ENCODE assay signal across 8 mouse cellular contexts in the genomic region with DNA sequence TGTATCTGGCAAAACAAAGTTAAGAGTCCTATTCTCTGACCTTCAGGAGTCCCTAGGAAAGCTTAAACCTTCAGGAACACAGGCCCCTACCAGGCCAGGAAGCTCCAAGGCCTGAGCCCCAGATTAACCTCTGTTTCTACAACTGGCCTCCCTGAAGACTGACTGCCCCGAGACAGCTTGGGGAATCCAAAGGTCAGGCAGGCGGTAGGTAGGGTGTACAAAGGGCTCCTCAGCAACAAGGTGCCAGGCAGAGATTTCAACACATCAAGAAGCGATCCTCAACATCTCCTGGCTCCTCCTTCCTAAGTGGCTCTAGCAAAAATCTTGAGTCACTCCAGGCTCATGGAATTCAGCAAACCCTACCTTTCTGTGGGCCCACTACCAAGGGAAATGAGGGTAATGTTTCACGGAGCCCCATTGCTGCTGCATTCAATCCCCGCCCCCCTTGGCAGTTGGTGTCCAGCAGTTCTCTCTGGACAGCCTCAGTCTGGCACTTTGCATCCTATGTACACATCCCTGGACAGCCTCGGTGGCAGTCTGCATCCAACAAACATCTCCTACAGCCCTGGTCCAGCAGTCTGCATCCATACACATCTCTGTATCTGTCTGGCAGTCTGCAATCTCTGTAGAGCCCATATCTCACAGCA. TPM values are rescaled to one million over a fixed set of nuclear protein-coding genes. Genes with fewer than 3 reads are reported as not detected.
DNase-seq lines count a peak whose midpoint lies in the region; ATAC-seq and TF ChIP-seq lines count a peak whose summit lies in the region.

No protein-coding gene starts in this region.

- H3K4me1 ChIP-seq in liver, adult 2 months (ENCODE audit: control insufficient read depth, insufficient read depth, low read length) = peaks cover 6% of the 10 kb centered on the region; the same call in 1 of the 2 replicates
- H3K4me1 ChIP-seq in erythroblast, embryonic 14.5 days (ENCODE audit: control insufficient read depth) = peaks cover 34% of the 10 kb centered on the region
- H3K4me1 ChIP-seq in kidney, postnatal 0 days (replicated peaks; ENCODE audit: insufficient read depth, low read length) = peaks cover 3% of the 10 kb centered on the region; the same call in 1 of the 2 replicates
- H3K4me1 ChIP-seq in neural tube, embryonic 11.5 days (ENCODE audit: control insufficient read depth, insufficient read depth, low read length) = peaks cover 6% of the 10 kb centered on the region

- peak overlapping the region; percentile 85 for H3K9ac ChIP-seq in liver, adult 2 months (ENCODE audit: low read depth, low read length)
- peak overlapping the region; percentile 68 for H3K9ac ChIP-seq in kidney, postnatal 0 days (ENCODE audit: low read depth, low read length)
- H3K9ac ChIP-seq in neural tube, embryonic 11.5 days (ENCODE audit: low read length) = peak overlapping the region; percentile 84

- peak overlapping the region; percentile 67 for H3K27ac ChIP-seq in liver, adult 2 months (replicated peaks; ENCODE audit: insufficient read depth, low read depth, low read length)
- H3K27ac ChIP-seq in kidney, postnatal 0 days = peak overlapping the region; percentile 68; the same call in 1 of the 2 replicates
- no peak overlapping the region for H3K27ac ChIP-seq in neural tube, embryonic 11.5 days (ENCODE audit: low read depth, low read length)

- TF ChIP-seq CTCF in liver, adult 2 months (IDR thresholded peaks at IDR 0.05; ENCODE audit: low read depth, low read length) = no peak
- TF ChIP-seq CTCF in kidney, postnatal 0 days (IDR thresholded peaks at IDR 0.05; ENCODE audit: low read depth) = no peak

- H3K9me3 ChIP-seq in erythroblast, embryonic 14.5 days (ENCODE audit: control insufficient read depth, low read length) = no peaks in the 10 kb centered on the region
- H3K9me3 ChIP-seq in kidney, postnatal 0 days (replicated peaks; ENCODE audit: low read length) = no peaks in the 10 kb centered on the region
- no peaks in the 10 kb centered on the region for H3K9me3 ChIP-seq in neural tube, embryonic 11.5 days (ENCODE audit: control insufficient read depth, low read length)

- TF ChIP-seq POLR2A in liver, adult 2 months (IDR thresholded peaks at IDR 0.05; ENCODE audit: extremely low read depth, insufficient read depth, low read length) = no peak

- peak overlapping the region; percentile 62 for H3K4me2 ChIP-seq in kidney, postnatal 0 days (ENCODE audit: low read length)
- peak overlapping the region; percentile 73 for H3K4me2 ChIP-seq in neural tube, embryonic 11.5 days (ENCODE audit: low read depth)

- peak; percentile 84 for DNase-seq in liver, adult 2 months (ENCODE audit: extremely low read depth, low read depth, low spot score)
- DNase-seq in liver = no peak
- peak; percentile 10 for DNase-seq in kidney, postnatal 0 days (ENCODE audit: low spot score)
- DNase-seq in neural tube, embryonic 11.5 days (ENCODE audit: low spot score) = no peak
- no peak for DNase-seq in thymus, postnatal 25 days
- no peak for DNase-seq in frontal cortex, adult 2 months (ENCODE audit: extremely low spot score in 1 of 2, low spot score in 1 of 2)

- peaks cover 2% of the 10 kb centered on the region; the same call in 1 of the 2 replicates for H3K79me2 ChIP-seq in liver, adult 2 months (ENCODE audit: control insufficient read depth, insufficient read depth, low read length)

- H3K4me3 ChIP-seq in liver, adult 2 months (ENCODE audit: insufficient read depth, low read depth, low read length) = peak overlapping the region; percentile 75
- peak overlapping the region; percentile 91 for H3K4me3 ChIP-seq in erythroblast, embryonic 14.5 days (replicated peaks)
- H3K4me3 ChIP-seq in kidney, postnatal 0 days (replicated peaks; ENCODE audit: low read depth, low read length) = peak overlapping the region; percentile 63
- peak overlapping the region; percentile 77 for H3K4me3 ChIP-seq in neural tube, embryonic 11.5 days (ENCODE audit: low read depth, low read length)

- no peaks in the 10 kb centered on the region for H3K27me3 ChIP-seq in liver, adult 2 months (ENCODE audit: control insufficient read depth, insufficient read depth, low read length)
- no peaks in the 10 kb centered on the region for H3K27me3 ChIP-seq in erythroblast, embryonic 14.5 days (ENCODE audit: control insufficient read depth)
- no peaks in the 10 kb centered on the region for H3K27me3 ChIP-seq in kidney, postnatal 0 days (ENCODE audit: insufficient read depth, low read length)
- no peaks in the 10 kb centered on the region for H3K27me3 ChIP-seq in neural tube, embryonic 11.5 days (ENCODE audit: control insufficient read depth, insufficient read depth, low read length)

- ATAC-seq in kidney, postnatal 0 days (replicated peaks; ENCODE audit: low FRiP score, low read depth) = peak; percentile 29; the same call in 1 of the 2 replicates
- no peak for ATAC-seq in neural tube, embryonic 11.5 days (ENCODE audit: insufficient read depth, low FRiP score, low TSS enrichment)
- no peak for ATAC-seq in CD4-positive, CD25-positive, alpha-beta regulatory T cell, adult 4 months

- no peaks in the 10 kb centered on the region; the same call in 1 of the 2 replicates for H3K36me3 ChIP-seq in liver, adult 2 months (ENCODE audit: control insufficient read depth, insufficient read depth, low read length)
- H3K36me3 ChIP-seq in erythroblast, embryonic 14.5 days (ENCODE audit: control insufficient read depth) = peaks cover 48% of the 10 kb centered on the region
- H3K36me3 ChIP-seq in kidney, postnatal 0 days (ENCODE audit: insufficient read depth, low read length) = peaks cover 23% of the 10 kb centered on the region
- H3K36me3 ChIP-seq in neural tube, embryonic 11.5 days (ENCODE audit: control insufficient read depth, insufficient read depth, low read length) = peaks cover 13% of the 10 kb centered on the region

- WGBS in liver, adult 2 months = 19% methylated on average over 6 of the region's 6 CpGs
- 46% methylated on average over 6 of the region's 6 CpGs for WGBS in kidney, postnatal 0 days
- 61% methylated on average over 6 of the region's 6 CpGs for WGBS in neural tube, embryonic 11.5 days

RNA-seq across cellular contexts. Expression of a gene that starts 0.9 kb away (rescaled TPM):
- 27.5 and 36.7 TPM in 2 replicates for total RNA-seq in liver, adult 2 months (2014; rRNA removed)
- polyA plus RNA-seq in liver, adult 2 months (2012; rRNA removed) = 66.1 and 96.7 TPM in 2 replicates
- 2.1 and 2.6 TPM in 2 replicates for polyA plus RNA-seq in erythroblast, embryonic 14.5 days (2012)
- polyA plus RNA-seq in kidney, postnatal 0 days (2015; fragmentation: Nextera tagmentation; extraction: Ambion mirVana) = 57.9 and 66.7 TPM in 2 replicates
- polyA plus RNA-seq in neural tube, embryonic 11.5 days (2014; fragmentation: Nextera tagmentation; extraction: Ambion mirVana) = 66.1 and 68.9 TPM in 2 replicates
- polyA plus RNA-seq in CD4-positive, CD25-positive, alpha-beta regulatory T cell, adult 4 months (2017; shearing (Covaris generic)) = 10 to 100 TPM; 33.3 to 42.0 TPM
- 69.5 and 72.7 TPM in 2 replicates for polyA plus RNA-seq in frontal cortex, adult 2 months (2012; rRNA removed)

RNA-seq across cellular contexts. Expression of a gene that starts 22.6 kb away (rescaled TPM):
- 10.9 and 11.9 TPM in 2 replicates for total RNA-seq in liver, adult 2 months (2014; rRNA removed)
- polyA plus RNA-seq in liver, adult 2 months (2012; rRNA removed) = 19.5 and 21.5 TPM in 2 replicates
- polyA plus RNA-seq in erythroblast, embryonic 14.5 days (2012) = 0.79 and 1.2 TPM in 2 replicates
- 18.5 and 20.1 TPM in 2 replicates for polyA plus RNA-seq in kidney, postnatal 0 days (2015; fragmentation: Nextera tagmentation; extraction: Ambion mirVana)
- polyA plus RNA-seq in neural tube, embryonic 11.5 days (2014; fragmentation: Nextera tagmentation; extraction: Ambion mirVana) = 20.7 and 20.8 TPM in 2 replicates
- 1 to 10 TPM; 6.5 to 7.9 TPM for polyA plus RNA-seq in CD4-positive, CD25-positive, alpha-beta regulatory T cell, adult 4 months (2017; shearing (Covaris generic))
- 20.4 and 21.6 TPM in 2 replicates for polyA plus RNA-seq in frontal cortex, adult 2 months (2012; rRNA removed)

RNA-seq across cellular contexts. Expression of a gene that starts 28.2 kb away (rescaled TPM):
- 16.0 and 17.1 TPM in 2 replicates for total RNA-seq in liver, adult 2 months (2014; rRNA removed)
- 13.4 and 17.0 TPM in 2 replicates for polyA plus RNA-seq in liver, adult 2 months (2012; rRNA removed)
- polyA plus RNA-seq in erythroblast, embryonic 14.5 days (2012) = 4.1 and 4.4 TPM in 2 replicates
- polyA plus RNA-seq in kidney, postnatal 0 days (2015; fragmentation: Nextera tagmentation; extraction: Ambion mirVana) = 17.2 and 18.7 TPM in 2 replicates
- 22.1 and 23.8 TPM in 2 replicates for polyA plus RNA-seq in neural tube, embryonic 11.5 days (2014; fragmentation: Nextera tagmentation; extraction: Ambion mirVana)
- 10 to 100 TPM; 18.1 to 21.3 TPM for polyA plus RNA-seq in CD4-positive, CD25-positive, alpha-beta regulatory T cell, adult 4 months (2017; shearing (Covaris generic))
- 59.2 and 66.6 TPM in 2 replicates for polyA plus RNA-seq in frontal cortex, adult 2 months (2012; rRNA removed)

RNA-seq across cellular contexts. Expression of a gene that starts 28.9 kb away (rescaled TPM):
- 313 and 384 TPM in 2 replicates for total RNA-seq in liver, adult 2 months (2014; rRNA removed)
- polyA plus RNA-seq in liver, adult 2 months (2012; rRNA removed) = 171 and 203 TPM in 2 replicates
- polyA plus RNA-seq in erythroblast, embryonic 14.5 days (2012) = 21.0 and 41.0 TPM in 2 replicates
- 436 and 445 TPM in 2 replicates for polyA plus RNA-seq in kidney, postnatal 0 days (2015; fragmentation: Nextera tagmentation; extraction: Ambion mirVana)
- polyA plus RNA-seq in neural tube, embryonic 11.5 days (2014; fragmentation: Nextera tagmentation; extraction: Ambion mirVana) = 330 and 385 TPM in 2 replicates
- polyA plus RNA-seq in CD4-positive, CD25-positive, alpha-beta regulatory T cell, adult 4 months (2017; shearing (Covaris generic)) = 100 to 1,000 TPM; 162 to 183 TPM
- 267 and 274 TPM in 2 replicates for polyA plus RNA-seq in frontal cortex, adult 2 months (2012; rRNA removed)

Comparison
In these comparisons a context has a peak if more than half of its experiments do, and no peak if none do; other contexts are left out.
1. DNase-seq: peak in liver, adult 2 months (single experiment) and kidney, postnatal 0 days (single experiment); none in liver (single experiment), neural tube, embryonic 11.5 days (single experiment), thymus, postnatal 25 days (single experiment) and frontal cortex, adult 2 months (0 of 2).
2. Peak in every context shown above with its lines, with median percentiles within 50 percentile points of each other: H3K4me3 ChIP-seq and H3K9ac ChIP-seq.